Mouse (Mus musculus) bone marrow, adult 2 months (tissue): Measurements from ENCODE around the gene Rab3d.

Experiments used
- CTCF ChIP-seq: fragments of 200-500 bp; IDR thresholded peaks from 2 replicates; pipeline ENCODE4 v1.5.1; 2011; ENCODE audit warnings: low read length, control low read depth; ENCODE audit not compliant: control insufficient read depth, insufficient read depth
- POLR2A ChIP-seq: fragments of 200-500 bp; IDR thresholded peaks from 2 replicates; pipeline ENCODE4 v1.6.1; 2011; ENCODE audit warnings: low read depth, mild to moderate bottlenecking, control low read depth, low read length, borderline replicate concordance; ENCODE audit not compliant: control insufficient read depth

DNA sequence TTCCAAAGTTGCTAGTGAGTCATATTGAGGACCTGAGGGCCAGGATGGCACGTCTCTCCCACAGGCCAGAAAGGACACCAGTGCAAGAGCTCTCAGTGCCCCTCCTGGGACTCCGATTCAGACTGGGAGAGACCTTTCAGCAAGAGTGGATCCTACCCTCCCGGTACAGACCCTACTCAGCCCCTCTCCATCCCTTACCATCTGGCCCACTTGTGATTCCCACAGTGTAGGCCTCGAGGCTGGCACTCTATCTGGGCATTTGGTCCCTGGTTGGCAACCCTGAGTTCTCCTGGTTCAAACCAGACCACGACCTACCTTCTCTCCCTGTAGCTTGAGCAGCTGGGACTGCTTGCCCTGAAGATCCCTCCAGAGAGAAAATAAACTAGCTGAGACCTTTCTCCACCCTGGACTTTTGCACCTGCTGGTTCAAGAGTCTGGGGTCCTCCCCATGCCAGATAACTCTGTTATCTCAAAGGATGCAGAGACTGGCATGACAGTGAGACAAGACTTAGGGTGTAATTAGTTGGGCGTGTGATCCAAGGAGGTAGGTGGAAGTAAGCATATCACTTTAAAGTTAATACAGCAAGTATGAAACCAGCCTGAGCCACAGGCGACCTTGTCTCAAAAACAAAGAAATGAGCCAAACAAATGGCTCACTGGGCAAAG, 17.6 kb upstream of the Rab3d start:
- TF ChIP-seq CTCF (no peak), POLR2A (no peak)
